Mouse (Mus musculus) kidney, adult 2 months (tissue): ENCODE results near the gene Gcgr. TPM values are rescaled to one million over a fixed set of nuclear protein-coding genes. Genes with fewer than 3 reads are reported as not detected.
A peak's percentile ranks its signal among the peaks of the same experiment; 100 is the strongest.

ENCODE experiments used
- DNase-seq: peaks from one replicate; pipeline ENCODE4 v3.0.0; 2021
- H3K27ac ChIP-seq: fragments of 200-500 bp; 2 replicates; pipeline ENCODE4 v1.5.1; 2012; ENCODE audit warnings: low read depth, low read length, control low read depth, inconsistent platforms; ENCODE audit not compliant: insufficient read depth
- H3K27me3 ChIP-seq: fragments of 200-500 bp; replicated peaks from 2 replicates; pipeline ENCODE4 v1.6.1; 2012; ENCODE audit warnings: mild to moderate bottlenecking, moderate library complexity, low read length, inconsistent platforms; ENCODE audit not compliant: control insufficient read depth, insufficient read depth
- H3K36me3 ChIP-seq: fragments of 200-500 bp; 2 replicates; pipeline ENCODE4 v1.6.1; 2012; ENCODE audit warnings: mild to moderate bottlenecking, moderate library complexity, low read length, inconsistent platforms; ENCODE audit not compliant: control insufficient read depth, insufficient read depth
- H3K4me1 ChIP-seq: fragments of 200-500 bp; 2 replicates; pipeline ENCODE4 v1.6.1; 2011; ENCODE audit warnings: low read length; ENCODE audit not compliant: control insufficient read depth, insufficient read depth
- H3K4me3 ChIP-seq: fragments of 200-500 bp; 2 replicates; pipeline ENCODE4 v1.5.1; 2011; ENCODE audit warnings: mild to moderate bottlenecking, low read depth, low read length, control low read depth; ENCODE audit not compliant: insufficient read depth
- CTCF ChIP-seq: fragments of 200-500 bp; conservative IDR thresholded peaks from 2 replicates; pipeline ENCODE4 v1.5.1; 2011; ENCODE audit warnings: low read depth, mild to moderate bottlenecking, control low read depth, low read length, moderate library complexity, mixed read lengths; ENCODE audit not compliant: insufficient read depth, insufficient read length
- POLR2A ChIP-seq: fragments of 200-500 bp; IDR thresholded peaks from one replicate; pipeline ENCODE4 v1.6.1; 2011; ENCODE audit warnings: low read depth, low read length, control low read depth
- WGBS: fragments of 180-500 bp; shearing (Covaris S2); methylation state at CpG from one replicate; pipeline ENCODE4 v1.1.7; 2018; 5-methylcytosine and 5-hydroxymethylcytosine counted together
- polyA plus RNA-seq: library from polyadenylated mRNA; depleted of rRNA; stranded (reverse); fragments of >200 nt; gene quantifications from 2 replicates; pipeline ENCODE4 v1.2.3, GENCODE M21; 2012

Gene Gcgr
- polyA plus RNA-seq, 1 experiment: 52.8 TPM

- Histone ChIP-seq H3K4me3 (no peak overlapping the region), H3K4me1 (peaks cover 23% of the 10 kb centered on the region), H3K36me3 (peaks cover 4% of the 10 kb centered on the region; the same call in 1 of the 2 replicates), H3K27ac (0 out of 2 replicates have a peak overlapping the region, but pooled peaks have one; percentile 12), H3K27me3 (no peaks in the 10 kb centered on the region)
- 85% methylated on average over 3 of the region's 3 CpGs for WGBS
- DNase-seq: no peak
- TF ChIP-seq POLR2A (no peak), CTCF (no peak)
Observed at GRCm38 (mm10) chr11:120497436-120497835, 33.1 kb upstream of the Gcgr start.

GRCm38 (mm10) chr11:120498226-120498625 lies 32.3 kb upstream of the Gcgr start:
- Histone ChIP-seq H3K27ac (0 out of 2 replicates have a peak overlapping the region, but pooled peaks have one; percentile 12), H3K27me3 (no peaks in the 10 kb centered on the region), H3K36me3 (peaks cover 4% of the 10 kb centered on the region; the same call in 1 of the 2 replicates), H3K4me3 (no peak overlapping the region), H3K4me1 (peaks cover 23% of the 10 kb centered on the region)
- DNase-seq: no peak
- 70% methylated on average over 12 of the region's 12 CpGs for WGBS
- TF ChIP-seq CTCF (no peak), POLR2A (no peak)

- Histone ChIP-seq H3K4me3 (no peak overlapping the region), H3K27ac (no peak overlapping the region), H3K4me1 (peaks cover 23% of the 10 kb centered on the region), H3K27me3 (no peaks in the 10 kb centered on the region), H3K36me3 (peaks cover 4% of the 10 kb centered on the region; the same call in 1 of the 2 replicates)
- 54% methylated on average over 5 of the region's 5 CpGs for WGBS
- no peak for DNase-seq
- TF ChIP-seq POLR2A: no peak
- no peak for TF ChIP-seq CTCF
Observed at GRCm38 (mm10) chr11:120498891-120499290, 31.6 kb upstream of the Gcgr start.

- Histone ChIP-seq H3K36me3 (peaks cover 2% of the 10 kb centered on the region; the same call in 1 of the 2 replicates), H3K27me3 (no peaks in the 10 kb centered on the region), H3K4me1 (peaks cover 18% of the 10 kb centered on the region), H3K4me3 (no peak overlapping the region), H3K27ac (peak overlapping the region; percentile 75)
- TF ChIP-seq POLR2A (no peak), CTCF (no peak)
- no peak for DNase-seq
- 57% methylated on average over 6 of the region's 6 CpGs for WGBS
Observed at GRCm38 (mm10) chr11:120499894-120500293, 30.6 kb upstream of the Gcgr start.

- H3K4me1 ChIP-seq: peaks cover 18% of the 10 kb centered on the region
- WGBS: 7% methylated on average over 3 of the region's 3 CpGs
- H3K27me3 ChIP-seq: no peaks in the 10 kb centered on the region
- peaks cover under 1% of the 10 kb centered on the region; the same call in 1 of the 2 replicates for H3K36me3 ChIP-seq
- H3K27ac ChIP-seq: peak overlapping the region; percentile 75
- TF ChIP-seq CTCF (peak; percentile 18; the same call in 1 of the 2 replicates), POLR2A (peak; percentile 75)
- DNase-seq: peak; percentile 96
- no peak overlapping the region for H3K4me3 ChIP-seq
Observed at GRCm38 (mm10) chr11:120500357-120500756, 30.1 kb upstream of the Gcgr start.

- DNase-seq: peak; percentile 50
- H3K4me1 ChIP-seq: peaks cover 18% of the 10 kb centered on the region
- TF ChIP-seq CTCF (no peak), POLR2A (no peak)
- WGBS: 31% methylated on average over 6 of the region's 6 CpGs
- H3K4me3 ChIP-seq: no peak overlapping the region
- H3K27ac ChIP-seq: peak overlapping the region; percentile 60
- no peaks in the 10 kb centered on the region; the same call in 1 of the 2 replicates for H3K36me3 ChIP-seq
- no peaks in the 10 kb centered on the region for H3K27me3 ChIP-seq
Observed at GRCm38 (mm10) chr11:120501018-120501417, 29.5 kb upstream of the Gcgr start.

GRCm38 (mm10) chr11:120501701-120502100 lies 28.8 kb upstream of the Gcgr start:
- H3K36me3 ChIP-seq: no peaks in the 10 kb centered on the region; the same call in 1 of the 2 replicates
- 70% methylated on average over 4 of the region's 4 CpGs for WGBS
- no peak overlapping the region for H3K4me3 ChIP-seq
- H3K4me1 ChIP-seq: peaks cover 19% of the 10 kb centered on the region
- TF ChIP-seq POLR2A: no peak
- H3K27ac ChIP-seq: no peak overlapping the region
- DNase-seq: no peak
- no peaks in the 10 kb centered on the region for H3K27me3 ChIP-seq

- no peaks in the 10 kb centered on the region for H3K36me3 ChIP-seq
- TF ChIP-seq POLR2A (no peak), CTCF (no peak)
- no peaks in the 10 kb centered on the region for H3K27me3 ChIP-seq
- H3K4me1 ChIP-seq: peaks cover 19% of the 10 kb centered on the region
- H3K4me3 ChIP-seq: no peak overlapping the region
- WGBS: 57% methylated on average over 3 of the region's 3 CpGs
- no peak overlapping the region for H3K27ac ChIP-seq
- no peak for DNase-seq
Observed at GRCm38 (mm10) chr11:120505661-120506060, 24.8 kb upstream of the Gcgr start.
